Mouse (Mus musculus): ENCODE measurements around the gene Btbd16. TPM values are rescaled to one million over a fixed set of nuclear protein-coding genes. Genes with fewer than 3 reads are reported as not detected.

Btbd16 gene
- not detected in 2 replicates for polyA plus RNA-seq (2015; fragmentation: Nextera tagmentation; extraction: Ambion mirVana)

- H3K4me1 ChIP-seq = peaks cover 3% of the 10 kb centered on the region; the same call in 1 of the 2 replicates
- no peaks in the 10 kb centered on the region for H3K36me3 ChIP-seq (replicated peaks)
- no peak within 1 kb of the TSS for H3K27ac ChIP-seq
- H3K4me3 ChIP-seq = no peak within 1 kb of the TSS
- H3K9ac ChIP-seq = no peak within 1 kb of the TSS
- WGBS = 54% methylated on average over 9 of the region's 9 CpGs
- no peaks in the 10 kb centered on the region for H3K9me3 ChIP-seq
- ATAC-seq (replicated peaks) = no peak
- no peak within 1 kb of the TSS for H3K4me2 ChIP-seq
- H3K27me3 ChIP-seq (replicated peaks) = no peaks in the 10 kb centered on the region
Observed at GRCm38 (mm10) chr7:130773914-130774630, at the start of gene Btbd16. Btbd16 (plus strand) TSS chr7:130774069.

GRCm38 (mm10) chr7:130726185-130726584 lies 47.7 kb upstream of the Btbd16 start:
- Histone ChIP-seq H3K9ac (no peak overlapping the region), H3K9me3 (no peaks in the 10 kb centered on the region), H3K27me3 (replicated peaks) (no peaks in the 10 kb centered on the region), H3K4me3 (no peak overlapping the region), H3K4me2 (no peak overlapping the region), H3K27ac (no peak overlapping the region), H3K4me1 (peaks cover 7% of the 10 kb centered on the region; the same call in 1 of the 2 replicates), H3K36me3 (replicated peaks) (peaks cover 12% of the 10 kb centered on the region; the same call in 1 of the 2 replicates)
- ATAC-seq (replicated peaks) = no peak
- WGBS = 82% methylated on average over 3 of the region's 3 CpGs

- no peak for ATAC-seq (replicated peaks)
- Histone ChIP-seq H3K36me3 (replicated peaks) (peaks cover 12% of the 10 kb centered on the region; the same call in 1 of the 2 replicates), H3K4me1 (peaks cover 7% of the 10 kb centered on the region; the same call in 1 of the 2 replicates), H3K27me3 (replicated peaks) (no peaks in the 10 kb centered on the region), H3K9ac (no peak overlapping the region), H3K27ac (no peak overlapping the region), H3K4me3 (no peak overlapping the region), H3K4me2 (no peak overlapping the region), H3K9me3 (no peaks in the 10 kb centered on the region)
- WGBS = 71% methylated on average over 8 of the region's 8 CpGs
Observed at GRCm38 (mm10) chr7:130726724-130727422, 47.0 kb upstream of the Btbd16 start.

- no peak overlapping the region for H3K27ac ChIP-seq
- peaks cover 12% of the 10 kb centered on the region; the same call in 1 of the 2 replicates for H3K36me3 ChIP-seq (replicated peaks)
- H3K4me1 ChIP-seq = peaks cover 12% of the 10 kb centered on the region
- no peaks in the 10 kb centered on the region for H3K9me3 ChIP-seq
- WGBS = 95% methylated on average over 4 of the region's 4 CpGs
- H3K9ac ChIP-seq = no peak overlapping the region
- no peak overlapping the region for H3K4me3 ChIP-seq
- H3K4me2 ChIP-seq = no peak overlapping the region
- no peaks in the 10 kb centered on the region for H3K27me3 ChIP-seq (replicated peaks)
- ATAC-seq (replicated peaks) = no peak
Observed at GRCm38 (mm10) chr7:130727560-130727959, 46.3 kb upstream of the Btbd16 start.

GRCm38 (mm10) chr7:130731792-130732191 lies 42.1 kb upstream of the Btbd16 start:
- peaks cover 17% of the 10 kb centered on the region for H3K4me1 ChIP-seq
- H3K36me3 ChIP-seq (replicated peaks) = peaks cover 17% of the 10 kb centered on the region; the same call in 1 of the 2 replicates
- H3K9me3 ChIP-seq = no peaks in the 10 kb centered on the region
- peak overlapping the region; percentile 26; the same call in 1 of the 2 replicates for H3K27ac ChIP-seq
- no peak overlapping the region for H3K9ac ChIP-seq
- no peak overlapping the region for H3K4me2 ChIP-seq
- H3K27me3 ChIP-seq (replicated peaks) = no peaks in the 10 kb centered on the region
- WGBS = 64% methylated on average over 7 of the region's 7 CpGs
- no peak overlapping the region for H3K4me3 ChIP-seq
- no peak for ATAC-seq (replicated peaks)

GRCm38 (mm10) chr7:130732908-130733307 lies 41.0 kb upstream of the Btbd16 start:
- Histone ChIP-seq H3K4me2 (no peak overlapping the region), H3K9me3 (no peaks in the 10 kb centered on the region), H3K27me3 (replicated peaks) (no peaks in the 10 kb centered on the region), H3K36me3 (replicated peaks) (peaks cover 17% of the 10 kb centered on the region; the same call in 1 of the 2 replicates), H3K9ac (no peak overlapping the region), H3K27ac (0 out of 2 replicates have a peak overlapping the region, but pooled peaks have one; percentile 31), H3K4me3 (no peak overlapping the region), H3K4me1 (peaks cover 17% of the 10 kb centered on the region)
- 55% methylated on average over 6 of the region's 6 CpGs for WGBS
- no peak for ATAC-seq (replicated peaks)

GRCm38 (mm10) chr7:130733423-130733822 lies 40.4 kb upstream of the Btbd16 start:
- H3K4me2 ChIP-seq = no peak overlapping the region
- H3K9ac ChIP-seq = no peak overlapping the region
- H3K4me1 ChIP-seq = peaks cover 17% of the 10 kb centered on the region
- H3K4me3 ChIP-seq = no peak overlapping the region
- peaks cover 15% of the 10 kb centered on the region; the same call in 1 of the 2 replicates for H3K36me3 ChIP-seq (replicated peaks)
- H3K9me3 ChIP-seq = no peaks in the 10 kb centered on the region
- WGBS = 96% methylated on average over 8 of the region's 8 CpGs
- peak; percentile 70; the same call in 1 of the 2 replicates for ATAC-seq (replicated peaks)
- H3K27me3 ChIP-seq (replicated peaks) = no peaks in the 10 kb centered on the region
- no peak overlapping the region for H3K27ac ChIP-seq

- no peak overlapping the region for H3K27ac ChIP-seq
- WGBS = 92% methylated on average over 2 of the region's 2 CpGs
Observed at GRCm38 (mm10) chr7:130734195-130734787, 39.6 kb upstream of the Btbd16 start.

GRCm38 (mm10) chr7:130741099-130741498 lies 32.8 kb upstream of the Btbd16 start:
- ATAC-seq (replicated peaks) = no peak
- no peaks in the 10 kb centered on the region for H3K9me3 ChIP-seq
- peaks cover 51% of the 10 kb centered on the region for H3K36me3 ChIP-seq (replicated peaks)
- H3K4me3 ChIP-seq = no peak overlapping the region
- H3K4me1 ChIP-seq = no peaks in the 10 kb centered on the region
- 86% methylated on average over 4 of the region's 4 CpGs for WGBS
- H3K4me2 ChIP-seq = no peak overlapping the region
- no peak overlapping the region for H3K9ac ChIP-seq
- H3K27me3 ChIP-seq (replicated peaks) = no peaks in the 10 kb centered on the region
- no peak overlapping the region for H3K27ac ChIP-seq

More at GRCm38 (mm10) chr7:130734195-130734787, 39.6 kb upstream of the Btbd16 start:
- Histone ChIP-seq H3K9ac (no peak overlapping the region), H3K4me1 (peaks cover 17% of the 10 kb centered on the region), H3K4me2 (no peak overlapping the region), H3K36me3 (replicated peaks) (peaks cover 11% of the 10 kb centered on the region), H3K27me3 (replicated peaks) (no peaks in the 10 kb centered on the region), H3K4me3 (no peak overlapping the region), H3K9me3 (no peaks in the 10 kb centered on the region)
- no peak for ATAC-seq (replicated peaks)

- Histone ChIP-seq H3K27ac (no peak overlapping the region), H3K9me3 (no peaks in the 10 kb centered on the region), H3K4me1 (no peaks in the 10 kb centered on the region), H3K9ac (no peak overlapping the region), H3K27me3 (replicated peaks) (no peaks in the 10 kb centered on the region), H3K4me3 (no peak overlapping the region), H3K36me3 (replicated peaks) (peaks cover 51% of the 10 kb centered on the region), H3K4me2 (no peak overlapping the region)
- 80% methylated on average over 9 of the region's 9 CpGs for WGBS
- no peak for ATAC-seq (replicated peaks)
Observed at GRCm38 (mm10) chr7:130743239-130744025, 30.4 kb upstream of the Btbd16 start.

- Histone ChIP-seq H3K4me2 (no peak overlapping the region), H3K36me3 (replicated peaks) (peaks cover 24% of the 10 kb centered on the region), H3K4me3 (no peak overlapping the region), H3K4me1 (peaks cover 17% of the 10 kb centered on the region), H3K9ac (no peak overlapping the region), H3K27me3 (replicated peaks) (no peaks in the 10 kb centered on the region), H3K27ac (peak overlapping the region; percentile 78; the same call in 1 of the 2 replicates), H3K9me3 (no peaks in the 10 kb centered on the region)
- no peak for ATAC-seq (replicated peaks)
- WGBS = 94% methylated on average over 4 of the region's 4 CpGs
Observed at GRCm38 (mm10) chr7:130749165-130749564, 24.7 kb upstream of the Btbd16 start.

Measured in midbrain, embryonic 15.5 days (tissue).